Mouse (Mus musculus) megakaryocyte, embryonic 14.5 days (primary cell): Measurements from ENCODE around the gene Gm17720.

Experiments used
- FLI1 ChIP-seq: IDR thresholded peaks from 2 replicates; pipeline ENCODE4 v1.6.1; 2012; ENCODE audit warnings: low read length, inconsistent platforms, mixed read lengths
- GATA1 ChIP-seq: IDR thresholded peaks from 3 replicates; pipeline ENCODE4 v1.6.1; 2012; ENCODE audit warnings: mixed read lengths, low read length, inconsistent platforms, borderline replicate concordance

- TF ChIP-seq GATA1 (no peak), FLI1 (no peak)
These were observed 10.7 kb downstream of the Gm17720 start for GRCm38 (mm10) chr8:110091869-110092268.
